Mouse (Mus musculus): ENCODE results near the gene Agtpbp1.

DNA sequence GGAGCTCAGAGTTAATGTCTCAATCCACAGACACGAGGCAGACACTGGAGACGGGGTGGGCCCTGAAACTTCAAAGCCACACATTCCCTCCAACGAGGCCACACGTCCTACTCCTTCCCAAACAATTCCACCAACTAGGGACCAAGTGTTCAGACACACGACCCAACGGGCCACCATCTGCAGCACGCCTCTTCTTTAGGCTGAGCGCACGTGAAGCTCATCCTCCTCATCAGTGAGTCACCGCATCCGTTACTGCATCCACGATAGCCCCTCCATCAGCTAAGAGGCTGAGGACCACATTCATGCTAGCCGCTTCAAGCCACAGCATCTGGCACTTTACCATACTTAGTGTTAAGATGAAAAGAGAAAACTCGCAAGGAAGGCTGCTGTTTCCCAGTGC is 107.6 kb downstream of the Agtpbp1 start:
- TF ChIP-seq POLR2A (IDR thresholded peaks at IDR 0.05; ENCODE audit: control insufficient read depth, low read depth, low read length): no peak
- no peak for TF ChIP-seq CTCF (IDR thresholded peaks at IDR 0.05; ENCODE audit: control insufficient read depth, insufficient read depth, insufficient replicate concordance, low read depth, low read length)
